Mouse (Mus musculus) gastrocnemius, adult 8-10 months (tissue): Measurements from ENCODE around the gene Cttnbp2nl. TPM values are rescaled to one million over a fixed set of nuclear protein-coding genes. Genes with fewer than 3 reads are reported as not detected.

ENCODE experiments used
- DNase-seq, 2 experiments: peaks; one replicate each; pipeline ENCODE4 v3.0.0; 2022; ENCODE audit warnings: low spot score in 2 of 2
- total RNA-seq, 4 experiments: library from RNA; stranded (reverse); gene quantifications; 2 replicates each; pipeline ENCODE4 v1.2.4; 2022

The Cttnbp2nl gene
- total RNA-seq, 4 experiments from 2014 or later: 2.7 to 5.5 (median 4.0) TPM

GRCm38 (mm10) chr3:105058627-105059513 lies 5.9 kb upstream of the Cttnbp2nl start:
- DNase-seq: peak; percentile 66 to 70

GRCm38 (mm10) chr3:105055666-105056065 lies 2.7 kb upstream of the Cttnbp2nl start:
- DNase-seq: no peak

DNA sequence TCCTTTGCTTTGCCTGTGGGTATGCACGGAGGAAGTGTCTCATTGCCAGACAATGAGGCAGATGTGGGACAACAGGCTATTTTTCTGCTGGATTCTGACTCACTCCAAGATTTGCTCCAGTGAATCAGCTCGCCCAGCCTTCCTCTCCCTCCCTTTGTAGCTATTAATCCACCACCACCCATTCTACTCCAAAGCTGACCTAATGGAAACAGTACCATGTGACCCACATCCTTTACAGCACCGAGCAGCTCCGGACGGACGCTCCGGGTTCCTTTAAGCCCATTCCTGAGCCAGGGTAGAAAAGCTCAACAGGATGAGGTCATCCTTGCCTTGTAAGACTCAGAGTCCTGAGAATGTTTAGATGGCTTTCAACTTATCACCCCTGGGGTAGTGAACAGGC lies 2.0 kb upstream of the Cttnbp2nl start:
- peak; percentile 42 to 49 for DNase-seq

- DNase-seq: no peak
These were observed 704 bp upstream of the Cttnbp2nl start for GRCm38 (mm10) chr3:105053698-105054001.

DNA sequence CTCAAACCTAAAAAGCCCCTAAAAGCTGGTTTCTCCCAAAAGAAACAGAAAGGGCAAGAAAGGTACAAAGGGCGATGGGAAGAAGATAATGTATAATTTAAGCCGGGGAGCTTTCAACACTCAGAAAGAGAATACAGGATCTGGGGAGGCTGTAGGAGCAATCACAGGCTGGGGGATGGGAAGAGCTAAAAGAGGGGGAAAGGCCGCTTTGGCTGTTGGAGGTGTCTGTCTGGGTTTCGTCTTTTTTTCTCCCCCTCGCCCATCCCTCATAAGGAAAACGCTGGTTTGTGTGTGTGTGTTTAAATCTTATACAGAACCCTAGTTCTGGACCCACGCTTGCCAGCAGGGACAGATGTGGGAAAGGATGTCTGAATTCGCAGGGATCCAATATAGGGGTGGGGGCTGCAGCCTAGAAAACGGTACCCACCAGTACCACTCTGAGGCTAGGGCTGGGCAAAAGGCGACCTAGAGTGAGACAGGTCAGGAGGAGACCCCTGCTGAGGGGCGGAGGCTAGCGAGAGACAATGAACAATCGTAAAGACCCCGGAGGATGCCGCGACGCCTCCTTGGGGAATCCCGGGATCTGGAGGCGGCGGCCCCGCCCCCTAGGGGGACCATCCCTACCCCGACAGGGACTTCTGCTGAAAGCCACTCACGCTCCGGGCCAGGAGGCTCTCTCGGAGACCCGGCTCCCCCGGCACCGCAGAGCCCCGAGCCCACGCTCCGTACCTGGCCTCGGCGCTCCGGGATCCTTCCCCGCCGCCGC lies 592 bp downstream of the Cttnbp2nl start:
- no peak for DNase-seq

GRCm38 (mm10) chr3:105051103-105051502 lies 1.8 kb downstream of the Cttnbp2nl start:
- DNase-seq: no peak

DNA sequence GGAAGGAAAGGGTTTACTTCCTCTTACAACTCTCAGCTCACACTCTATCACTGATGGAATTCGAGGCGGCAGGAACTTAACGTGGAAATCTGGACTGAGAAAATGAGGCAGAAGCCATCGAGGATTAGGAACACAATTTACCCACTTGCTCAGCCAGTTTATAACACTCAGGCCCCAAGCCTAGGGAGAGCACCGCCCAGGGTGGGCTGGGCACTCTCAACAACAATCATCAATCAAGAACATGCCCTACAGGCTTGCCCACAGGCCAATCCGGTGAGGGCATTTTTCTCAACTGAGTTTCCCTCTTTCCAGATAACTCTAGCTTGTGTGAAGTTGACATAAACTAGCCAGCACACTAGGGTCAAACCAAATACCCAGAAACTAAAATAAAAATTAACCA lies 3.1 kb downstream of the Cttnbp2nl start:
- no peak for DNase-seq

DNA sequence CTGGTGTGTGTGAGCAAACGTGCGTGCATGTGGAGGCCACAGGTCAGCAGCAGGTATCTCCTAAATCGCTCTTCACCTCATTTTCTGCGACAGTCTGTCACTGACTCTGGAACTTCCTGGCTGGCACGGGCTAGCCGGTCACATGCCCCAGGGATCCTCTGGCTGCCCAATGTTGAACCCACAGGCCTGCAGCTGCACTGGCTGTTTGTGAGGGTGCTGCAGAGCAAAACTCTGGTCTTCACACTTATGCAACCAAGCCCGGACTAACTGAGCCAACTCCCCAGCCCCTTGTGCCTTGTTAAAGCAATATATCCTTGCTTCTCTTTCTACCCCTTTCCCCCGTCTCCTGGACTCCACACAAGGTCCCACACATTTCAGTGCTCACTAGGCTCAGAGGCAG lies 5.3 kb downstream of the Cttnbp2nl start:
- DNase-seq: peak; percentile 19 to 39

DNA sequence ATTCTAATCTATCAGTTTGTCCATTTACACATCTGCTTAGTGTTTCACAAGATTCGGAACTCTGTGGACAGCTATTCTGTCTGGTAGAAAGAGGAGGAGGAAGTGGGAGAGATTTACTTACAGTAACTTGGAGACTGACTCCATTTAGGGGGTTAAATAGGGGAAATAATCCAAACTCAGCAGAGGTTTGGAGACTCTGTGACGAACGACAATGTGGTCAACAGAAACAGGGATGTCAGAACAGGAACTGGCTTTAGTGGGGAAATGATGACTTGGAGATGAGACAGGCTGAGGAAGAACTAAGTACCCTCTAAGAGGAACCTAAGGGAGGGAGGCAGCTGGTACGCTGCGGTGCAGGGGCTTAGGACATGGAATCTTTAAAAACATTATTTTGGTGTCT lies 6.1 kb downstream of the Cttnbp2nl start:
- no peak for DNase-seq

DNA sequence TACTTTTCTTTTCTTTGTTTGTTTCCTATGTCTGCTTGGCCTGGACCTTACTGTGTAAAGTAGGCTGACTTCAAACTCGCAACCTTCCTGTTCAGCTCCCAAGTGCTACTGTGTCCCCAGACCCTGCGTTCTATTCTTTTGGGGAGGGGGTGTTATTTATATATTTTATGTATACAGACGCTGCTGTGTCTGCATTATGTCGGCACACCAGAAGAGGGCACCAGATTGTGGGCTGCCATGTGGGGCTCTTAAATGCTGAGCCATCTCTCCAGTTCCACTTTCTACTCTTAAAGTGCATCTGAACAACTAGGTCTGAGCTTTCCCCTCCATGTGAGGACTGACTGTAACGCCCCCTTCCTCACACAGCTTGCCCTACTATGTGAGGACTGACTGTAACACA lies 9.2 kb downstream of the Cttnbp2nl start:
- no peak for DNase-seq

GRCm38 (mm10) chr3:105040983-105041625 lies 11.8 kb downstream of the Cttnbp2nl start:
- no peak for DNase-seq

DNA sequence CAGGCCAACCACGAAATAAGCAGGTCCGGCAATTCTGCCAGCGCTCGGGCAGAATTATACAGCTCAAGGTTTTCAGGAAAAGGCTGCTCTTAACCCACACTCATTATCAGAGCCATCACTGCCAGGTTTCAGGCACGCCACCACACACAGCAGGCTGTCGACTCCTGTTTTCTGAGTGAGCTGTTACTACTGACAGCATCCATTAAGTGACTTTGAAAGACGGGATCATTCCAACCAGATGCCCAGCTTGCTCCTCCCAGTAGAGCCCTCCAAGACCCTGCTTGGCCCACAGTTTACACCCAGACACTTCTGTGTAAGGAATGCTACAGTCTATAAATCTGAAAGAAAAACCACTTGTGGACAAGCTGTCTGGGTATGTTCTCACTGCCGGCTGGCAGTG lies 12.9 kb downstream of the Cttnbp2nl start:
- DNase-seq: no peak

GRCm38 (mm10) chr3:105037240-105037770 lies 15.6 kb downstream of the Cttnbp2nl start:
- DNase-seq: no peak

DNA sequence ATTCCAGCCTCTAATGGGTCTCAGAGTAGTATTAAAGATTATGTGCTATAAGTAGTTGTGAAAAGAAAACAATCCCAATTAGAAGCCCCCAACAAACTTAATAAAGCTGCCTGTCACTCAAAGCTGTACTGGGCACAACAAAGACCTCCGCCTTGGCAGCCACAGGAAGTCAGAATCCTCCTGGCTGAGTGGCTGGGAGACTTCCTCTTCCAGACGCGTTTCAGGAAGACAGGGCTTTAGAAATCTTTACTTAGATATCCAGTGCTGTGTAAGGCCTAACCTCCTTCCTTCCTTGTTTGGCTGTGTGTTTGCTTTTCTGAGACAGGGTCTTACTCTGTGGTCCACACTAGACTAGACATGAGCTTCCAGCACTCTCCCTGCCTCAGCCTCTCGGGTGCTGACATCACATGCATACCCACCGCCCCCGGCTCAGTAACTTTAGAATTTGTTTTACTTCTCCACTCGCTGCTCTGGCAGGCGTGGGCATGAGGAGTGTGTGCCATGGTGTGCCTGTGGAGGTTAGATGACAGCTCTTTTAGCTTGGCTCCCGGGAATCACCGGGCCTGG lies 16.6 kb downstream of the Cttnbp2nl start:
- DNase-seq: no peak

DNA sequence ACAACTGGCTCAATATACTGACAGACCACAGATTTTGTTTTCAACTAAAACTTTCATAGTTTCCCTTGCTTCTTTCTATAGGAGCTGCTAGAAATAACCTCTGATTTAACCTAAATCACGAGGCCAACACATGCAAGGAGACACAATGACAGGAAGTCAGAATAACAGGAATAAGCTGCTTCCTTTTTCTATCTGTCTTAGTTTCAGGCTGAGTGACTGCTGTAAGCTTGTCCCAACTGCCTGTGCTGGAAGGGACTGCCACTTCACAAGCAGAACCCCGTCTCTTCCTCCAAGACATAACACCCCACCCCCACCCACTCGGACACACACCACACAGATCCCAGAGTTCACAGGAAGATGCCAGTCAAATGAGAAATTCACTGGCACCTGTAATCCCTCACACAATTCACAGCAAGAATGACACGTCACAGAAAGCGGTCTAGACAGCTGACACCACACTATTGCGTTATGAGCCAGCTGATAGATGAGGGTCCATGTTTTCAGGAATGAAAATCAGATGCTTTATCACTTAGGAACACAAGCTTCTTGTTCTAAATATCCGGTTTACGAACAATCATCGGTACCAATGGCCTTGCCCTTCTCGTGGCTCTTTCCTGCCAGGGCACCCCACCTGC lies 29.5 kb downstream of the Cttnbp2nl start:
- no peak for DNase-seq

DNA sequence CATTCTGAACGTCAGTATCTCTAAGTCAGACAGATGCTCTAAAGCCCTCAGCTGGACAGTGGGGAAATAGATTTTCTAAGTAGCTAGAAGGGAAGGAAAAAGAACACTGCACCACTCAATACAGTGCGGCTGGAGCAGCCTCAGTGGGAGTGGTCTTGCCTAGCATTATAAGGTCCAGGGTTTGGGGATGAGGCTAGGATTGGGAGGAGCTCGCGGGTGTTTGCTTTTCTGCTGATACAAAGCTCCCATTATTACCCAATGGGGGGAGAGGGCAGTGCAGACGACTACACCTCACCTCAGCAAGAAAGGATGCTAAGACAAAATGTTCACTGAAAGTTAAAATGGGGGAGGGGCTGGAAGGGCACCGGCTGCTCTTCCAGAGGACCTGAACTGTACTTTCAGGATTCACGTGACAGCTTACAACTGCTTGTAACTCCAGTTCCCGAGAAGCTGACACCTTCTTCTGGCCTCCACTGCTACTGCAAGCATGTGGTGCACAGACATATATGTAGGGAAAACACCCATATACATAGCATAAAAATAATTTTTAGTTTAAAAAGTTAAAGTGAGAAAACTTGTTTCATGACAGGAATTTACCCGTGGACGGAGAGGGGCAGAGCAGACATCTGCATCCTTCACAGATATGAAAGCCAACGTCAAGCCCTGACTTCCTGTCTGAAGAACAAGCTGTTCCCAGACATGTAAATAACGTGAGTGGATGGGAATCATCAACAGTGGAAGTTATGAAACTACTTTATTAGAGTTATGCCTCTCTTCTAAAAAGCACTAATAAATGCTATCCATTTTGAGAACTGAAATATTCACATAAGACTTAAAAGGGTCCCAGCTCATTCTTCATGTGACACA lies 32.9 kb downstream of the Cttnbp2nl start:
- DNase-seq: no peak

- no peak for DNase-seq
These were observed 34.2 kb downstream of the Cttnbp2nl start for GRCm38 (mm10) chr3:105018783-105019105.

DNA sequence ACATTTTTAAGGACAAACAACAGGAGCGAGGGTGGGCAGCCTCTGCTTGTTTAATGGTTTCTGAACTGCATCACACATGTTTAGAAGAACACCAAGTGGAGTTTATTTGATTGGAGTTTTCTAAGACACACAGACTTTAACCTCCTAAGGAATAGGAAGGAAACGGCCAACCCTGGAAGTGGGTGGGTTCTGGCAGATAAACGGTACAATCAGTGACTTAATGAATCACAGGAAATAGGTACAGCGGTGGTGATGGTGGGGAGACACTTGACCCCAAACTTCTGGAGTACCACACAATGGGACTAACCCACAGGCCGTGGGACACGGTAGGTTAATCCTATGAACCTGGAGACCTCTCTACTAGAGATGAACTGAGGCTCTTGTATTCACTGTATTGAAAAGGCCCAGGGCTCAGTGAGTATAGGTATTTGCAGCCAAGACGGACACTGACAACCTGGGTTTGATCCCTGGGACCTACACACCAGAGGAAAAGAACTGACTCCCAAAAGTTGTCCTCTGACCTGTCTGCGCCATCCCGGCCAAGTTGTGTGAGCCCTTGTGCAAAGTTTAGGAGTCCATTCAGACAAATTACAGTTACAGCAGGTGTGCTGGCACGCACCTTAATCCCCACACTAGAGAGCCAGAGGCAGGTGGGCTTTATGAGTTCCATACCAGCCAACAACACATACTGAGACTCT lies 34.7 kb downstream of the Cttnbp2nl start:
- DNase-seq: no peak

GRCm38 (mm10) chr3:105017314-105017713 lies 35.6 kb downstream of the Cttnbp2nl start:
- DNase-seq: no peak

DNA sequence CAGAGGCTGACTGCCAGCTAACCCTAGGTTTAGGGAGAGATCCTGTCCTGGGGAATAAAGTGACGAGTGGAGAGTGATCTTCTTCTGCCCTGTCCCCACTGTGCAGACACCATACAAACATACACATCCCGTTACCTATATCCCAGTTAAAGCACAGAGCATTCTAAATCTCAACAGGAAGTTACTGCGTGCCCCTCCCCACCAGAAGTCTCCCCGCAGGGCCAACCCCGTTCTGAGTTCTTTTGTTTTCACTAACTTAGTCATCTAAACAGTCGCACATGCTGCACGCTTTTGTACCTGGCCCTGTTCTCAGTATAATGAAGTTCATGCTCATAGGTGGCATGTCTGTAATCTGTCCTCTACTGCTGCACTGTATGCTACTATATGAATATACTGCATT lies 36.7 kb downstream of the Cttnbp2nl start:
- no peak for DNase-seq
